Mouse (Mus musculus) left cerebral cortex, adult 8-10 months (tissue): ENCODE results near the gene Skint2. TPM values are rescaled to one million over a fixed set of nuclear protein-coding genes. Genes with fewer than 3 reads are reported as not detected.

Source experiments
- DNase-seq, 2 experiments: peaks; one replicate each; pipeline ENCODE4 v3.0.0; 2022; ENCODE audit warnings: low spot score in 2 of 2
- total RNA-seq, 4 experiments: library from RNA; stranded (reverse); gene quantifications; 2 replicates each; pipeline ENCODE4 v1.2.4; 2022

The Skint2 gene
- total RNA-seq, result not detected

DNA sequence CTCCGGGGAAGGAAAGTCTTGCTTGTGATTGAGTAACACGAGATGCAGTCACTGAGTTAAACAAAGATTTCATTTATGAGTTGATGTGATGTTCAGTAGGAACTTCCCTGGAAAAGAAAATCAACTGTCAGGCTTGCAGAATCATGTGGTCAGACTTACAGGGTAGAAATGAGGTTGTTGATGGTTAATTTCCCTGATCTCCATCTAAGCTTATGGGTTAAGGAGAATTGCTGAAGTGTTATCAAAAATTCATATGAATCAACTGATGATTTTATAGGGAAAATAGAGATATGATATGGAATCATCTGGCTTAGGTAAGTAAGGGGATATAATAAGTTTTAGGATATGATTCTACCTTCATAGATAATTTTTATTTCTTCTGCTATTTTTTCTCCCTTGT lies at the start of gene Skint2:
TSS of gene Skint2 (plus strand) at position 301 of the 400 bp plus-strand sequence.
- DNase-seq, result no peak

Other genes starting within 250 kb of the Skint2 start
- gene Skint9, start 123.2 kb upstream of the Skint2 start, total RNA-seq, result not detected
- gene Skint10, start 217.7 kb downstream of the Skint2 start, total RNA-seq, result not detected